Mouse (Mus musculus) adrenal gland, adult 18-20 months (tissue): ENCODE measurements around the gene Nelfb. TPM values are rescaled to one million over a fixed set of nuclear protein-coding genes. Genes with fewer than 3 reads are reported as not detected.
"Not testable (repeated sequence)": the region's sequence is repeated elsewhere in the genome, so short reads cannot be mapped to it uniquely, and the experiment has no call there.

Source experiments
- DNase-seq, 2 experiments: peaks; one replicate each; pipeline ENCODE4 v3.0.0; 2021 to 2022; ENCODE audit warnings: low spot score in 2 of 2
- long read RNA-seq, 2 experiments: library from polyadenylated mRNA; stranded (forward); transcript quantifications; one replicate each; pipeline ENCODE4 v2.0.0; 2021
- total RNA-seq, 2 experiments: library from RNA; stranded (reverse); gene quantifications; 1 replicate in 1 of 2; 2 replicates in 1 of 2; pipeline ENCODE4 v1.2.3; 2021

Nelfb gene
- total RNA-seq: 10 to 100 TPM; 48.8 to 49.5 TPM
- long read RNA-seq, experiment 1, transcript Nelfb-201 (13 exons, 2,637 nt): major isoform, 112 of 129 reads
- long read RNA-seq, experiment 1, partial matches to known transcripts: 2 of 129 reads
- long read RNA-seq, experiment 1, other reads (novel, unspliced or antisense): 12 of 129 reads
- long read RNA-seq, experiment 2, transcript Nelfb-201 (13 exons, 2,637 nt): major isoform, 258 of 304 reads
- long read RNA-seq, experiment 2, partial matches to known transcripts: 18 of 304 reads
- long read RNA-seq, experiment 2, other reads (novel, unspliced or antisense): 25 of 304 reads

GRCm38 (mm10) chr2:25211121-25211670 is at the start of gene Nelfb:
Nelfb (minus strand) TSS chr2:25211489.
- peak; percentile 87 to 89 for DNase-seq

GRCm38 (mm10) chr2:25258887-25259286 is 47.6 kb upstream of the Nelfb start:
- no peak for DNase-seq

- DNase-seq: not testable (repeated sequence)
Measured at GRCm38 (mm10) chr2:25257250-25257649, 46.0 kb upstream of the Nelfb start.

GRCm38 (mm10) chr2:25256443-25257109 is 45.3 kb upstream of the Nelfb start:
- not testable (repeated sequence) for DNase-seq

- peak; percentile 89 to 90 for DNase-seq
Measured at GRCm38 (mm10) chr2:25255284-25255779, 44.0 kb upstream of the Nelfb start, which contains the start of gene Tmem203. Tmem203 (plus strand) TSS chr2:25255439.

GRCm38 (mm10) chr2:25252331-25252730 is 41.0 kb upstream of the Nelfb start:
- no peak for DNase-seq

GRCm38 (mm10) chr2:25246183-25247072 is 35.1 kb upstream of the Nelfb start, which contains the start of gene AL732309.1:
AL732309.1 (minus strand) TSS chr2:25246863.
- no peak for DNase-seq

- no peak for DNase-seq
Measured at GRCm38 (mm10) chr2:25244144-25244543, 32.9 kb upstream of the Nelfb start.

- no peak for DNase-seq
Measured at GRCm38 (mm10) chr2:25243342-25243741, 32.1 kb upstream of the Nelfb start.

GRCm38 (mm10) chr2:25242101-25242506 is 30.8 kb upstream of the Nelfb start, which contains the start of the genes Rnf208 and Cysrt1:
Rnf208 (plus strand) TSS chr2:25242255.
Cysrt1 (minus strand) TSS chr2:25242452.
- DNase-seq: no peak

GRCm38 (mm10) chr2:25241438-25241775 is 30.1 kb upstream of the Nelfb start:
- DNase-seq: no peak

GRCm38 (mm10) chr2:25240723-25241437 is 29.6 kb upstream of the Nelfb start:
- peak; percentile 61 to 62 for DNase-seq

- no peak for DNase-seq
Measured at GRCm38 (mm10) chr2:25240310-25240709, 29.0 kb upstream of the Nelfb start.

GRCm38 (mm10) chr2:25239766-25240165 is 28.5 kb upstream of the Nelfb start:
- DNase-seq: no peak

- DNase-seq: no peak
Measured at GRCm38 (mm10) chr2:25238106-25238505, 26.8 kb upstream of the Nelfb start.

GRCm38 (mm10) chr2:25237522-25237921 is 26.2 kb upstream of the Nelfb start:
- DNase-seq: no peak

GRCm38 (mm10) chr2:25236614-25237013 is 25.3 kb upstream of the Nelfb start, which contains the start of gene Rnf224:
Rnf224 (minus strand) TSS chr2:25236787.
- no peak for DNase-seq

GRCm38 (mm10) chr2:25234551-25235220 is 23.4 kb upstream of the Nelfb start:
- DNase-seq: no peak

- DNase-seq: no peak
Measured at GRCm38 (mm10) chr2:25234050-25234449, 22.8 kb upstream of the Nelfb start, which contains the start of gene Slc34a3. Slc34a3 (minus strand) TSS chr2:25234364.
